Mouse (Mus musculus) layer of hippocampus, adult 2 months (tissue): Measurements from ENCODE around the gene Olfr1406. TPM values are rescaled to one million over a fixed set of nuclear protein-coding genes. Genes with fewer than 3 reads are reported as not detected.
"Not testable (repeated sequence)": the region's sequence is repeated elsewhere in the genome, so short reads cannot be mapped to it uniquely, and the experiment has no call there.

ENCODE experiments used
- DNase-seq, 2 experiments: peaks; one replicate each; pipeline ENCODE4 v3.0.0; 2022; ENCODE audit warnings: low spot score in 2 of 2
- H3K27ac ChIP-seq: fragments of 200-600 bp; 2 replicates; pipeline ENCODE4 v1.8.1; 2022
- H3K4me3 ChIP-seq: fragments of 200-600 bp; 2 replicates; pipeline ENCODE4 v1.8.1; 2022; ENCODE audit warnings: mild to moderate bottlenecking
- CTCF ChIP-seq: fragments of 200-600 bp; conservative IDR thresholded peaks from 2 replicates; pipeline ENCODE4 v1.8.1; 2022; ENCODE audit warnings: antibody characterized with exemption, mild to moderate bottlenecking, moderate library complexity
- long read RNA-seq, 2 experiments: library from polyadenylated mRNA; stranded (forward); transcript quantifications; one replicate each; pipeline ENCODE4 v2.0.0; 2021; ENCODE audit warnings: borderline mapping rate in 2 of 2
- total RNA-seq, 2 experiments: library from RNA; stranded (reverse); gene quantifications; 2 replicates each; pipeline ENCODE4 v1.2.3; 2021

Gene Olfr1406
- not detected for total RNA-seq
- long read RNA-seq, experiment 1, result 0 reads
- long read RNA-seq, experiment 2, result 0 reads

- Histone ChIP-seq H3K27ac (no peak within 1 kb of the TSS), H3K4me3 (no peak within 1 kb of the TSS)
- DNase-seq, result no peak
- no peak for TF ChIP-seq CTCF
Observed at GRCm38 (mm10) chr1:173190540-173190939, at the start of gene Olfr1406. TSS of gene Olfr1406 (minus strand) at chr1:173190640.

GRCm38 (mm10) chr1:173237004-173237403 lies 46.6 kb upstream of the Olfr1406 start:
- not testable (repeated sequence) for H3K4me3 ChIP-seq, H3K27ac ChIP-seq, DNase-seq

GRCm38 (mm10) chr1:173227081-173227480 lies 36.6 kb upstream of the Olfr1406 start, which contains the start of gene Fcer1a:
TSS of gene Fcer1a (minus strand) at chr1:173227214.
- DNase-seq, result no peak
- Histone ChIP-seq H3K4me3 (no peak within 1 kb of the TSS), H3K27ac (no peak within 1 kb of the TSS)
- TF ChIP-seq CTCF, result no peak

- H3K4me3 ChIP-seq, result no peak overlapping the region
- DNase-seq, result no peak
Observed at GRCm38 (mm10) chr1:173216481-173216880, 26.0 kb upstream of the Olfr1406 start.

DNA sequence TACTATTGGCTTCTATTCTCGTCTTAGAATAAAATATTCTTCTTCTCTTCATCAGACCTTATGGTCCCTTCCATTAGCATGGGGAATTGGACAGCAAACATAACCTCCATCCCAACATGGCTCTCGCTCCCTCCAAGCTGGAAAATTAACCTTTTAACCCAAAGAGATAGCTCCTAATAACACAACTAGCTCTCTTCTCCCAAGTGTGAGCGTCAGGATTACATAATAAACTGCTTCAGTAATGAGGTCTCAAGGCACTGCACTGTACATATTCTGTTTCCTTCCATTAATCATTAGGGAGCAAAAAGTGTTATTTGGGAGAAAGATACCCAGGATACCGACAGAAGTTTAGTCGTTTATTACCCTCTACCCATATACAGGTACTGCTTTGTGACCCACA lies 21.7 kb upstream of the Olfr1406 start, which contains the start of gene Olfr1404:
Olfr1404 (plus strand) TSS at position 301 of the 400 bp plus-strand sequence.
- Histone ChIP-seq H3K27ac (no peak within 1 kb of the TSS), H3K4me3 (no peak within 1 kb of the TSS)
- DNase-seq, result no peak
- TF ChIP-seq CTCF, result no peak

More at GRCm38 (mm10) chr1:173216481-173216880, 26.0 kb upstream of the Olfr1406 start:
- TF ChIP-seq CTCF, result no peak
- H3K27ac ChIP-seq, result no peak overlapping the region

GRCm38 (mm10) chr1:173197508-173197907 lies 7.1 kb upstream of the Olfr1406 start, which contains the start of gene Olfr218:
TSS of gene Olfr218 (plus strand) at chr1:173197808.
- H3K27ac ChIP-seq, result no peak within 1 kb of the TSS
- H3K4me3 ChIP-seq, result no peak within 1 kb of the TSS
- no peak for DNase-seq
- TF ChIP-seq CTCF, result no peak

DNA sequence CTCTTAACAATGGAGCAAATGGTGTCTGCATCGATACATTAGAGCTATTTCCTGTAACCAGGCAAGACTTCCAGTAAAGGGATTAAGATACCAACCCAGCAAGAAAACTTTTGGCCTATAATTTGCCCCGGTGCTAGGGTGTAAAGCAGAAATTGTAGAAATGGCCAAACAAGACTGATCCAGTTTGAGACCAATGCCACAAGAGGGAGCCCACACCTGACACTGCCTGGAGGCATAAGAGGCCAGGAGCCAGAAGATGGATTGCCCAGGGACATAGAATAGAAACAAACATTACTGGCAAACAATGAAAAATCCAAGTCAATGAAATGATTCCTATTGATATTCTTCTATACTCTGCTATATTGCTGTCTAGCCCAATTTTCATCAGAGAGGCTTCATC lies 5.9 kb upstream of the Olfr1406 start:
- DNase-seq, result no peak
- H3K4me3 ChIP-seq, result no peak overlapping the region
- TF ChIP-seq CTCF, result no peak

DNA sequence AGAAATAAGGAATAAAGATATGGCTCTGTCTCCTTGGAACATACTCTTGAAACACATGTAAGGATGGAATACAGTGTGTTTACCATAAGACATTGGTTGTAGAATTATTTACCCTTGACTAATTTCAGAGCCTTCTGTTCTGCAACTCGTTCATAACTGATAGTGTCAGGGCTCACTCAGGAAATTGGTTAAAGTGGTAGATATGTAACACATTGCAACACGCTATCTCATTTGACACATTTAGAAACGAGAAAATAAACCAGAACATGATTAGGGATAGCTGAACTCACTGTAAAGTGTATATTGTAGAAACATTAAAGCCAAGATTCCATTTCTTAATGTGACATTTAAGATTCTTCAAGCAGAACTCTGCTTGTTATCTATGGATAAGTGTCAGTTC lies 1.6 kb upstream of the Olfr1406 start:
- H3K27ac ChIP-seq, result no peak overlapping the region
- TF ChIP-seq CTCF, result no peak
- no peak overlapping the region for H3K4me3 ChIP-seq
- no peak for DNase-seq

More for the DNA sequence above, 5.9 kb upstream of the Olfr1406 start:
- H3K27ac ChIP-seq, result no peak overlapping the region

DNA sequence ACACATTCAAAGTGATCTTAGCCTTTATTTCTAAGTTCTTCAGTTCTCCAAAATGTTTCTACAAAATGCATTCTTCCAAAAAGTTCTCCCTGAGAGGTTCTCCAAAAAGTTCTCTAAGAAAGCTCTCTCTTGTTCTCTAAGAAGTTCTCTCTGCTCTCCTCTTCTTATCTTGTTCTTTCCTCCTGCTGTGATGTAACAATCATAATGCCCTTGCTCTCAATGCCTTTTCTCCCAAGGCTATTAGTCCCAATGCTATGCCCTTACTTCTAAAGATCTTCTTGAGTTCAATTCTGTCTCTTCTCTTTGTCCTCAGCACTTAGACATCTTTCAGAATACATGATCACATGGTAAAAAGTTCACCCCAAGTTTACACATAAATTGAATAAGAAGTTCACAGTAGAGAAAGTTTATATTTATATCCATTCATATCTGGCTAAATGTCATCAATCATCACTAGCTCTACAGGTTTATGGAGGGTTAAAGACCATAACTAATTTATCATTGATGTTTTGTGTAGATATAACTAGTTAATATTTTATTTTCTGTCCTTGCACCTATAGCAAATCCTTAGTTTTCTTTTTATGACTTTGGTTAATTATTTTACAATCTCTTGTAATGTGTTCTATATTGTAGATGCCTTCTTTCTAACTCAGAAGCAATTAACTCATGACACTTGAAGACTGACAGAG lies 16.1 kb downstream of the Olfr1406 start:
- Histone ChIP-seq H3K4me3 (no peak overlapping the region), H3K27ac (no peak overlapping the region)
- TF ChIP-seq CTCF, result no peak
- DNase-seq, result no peak

DNA sequence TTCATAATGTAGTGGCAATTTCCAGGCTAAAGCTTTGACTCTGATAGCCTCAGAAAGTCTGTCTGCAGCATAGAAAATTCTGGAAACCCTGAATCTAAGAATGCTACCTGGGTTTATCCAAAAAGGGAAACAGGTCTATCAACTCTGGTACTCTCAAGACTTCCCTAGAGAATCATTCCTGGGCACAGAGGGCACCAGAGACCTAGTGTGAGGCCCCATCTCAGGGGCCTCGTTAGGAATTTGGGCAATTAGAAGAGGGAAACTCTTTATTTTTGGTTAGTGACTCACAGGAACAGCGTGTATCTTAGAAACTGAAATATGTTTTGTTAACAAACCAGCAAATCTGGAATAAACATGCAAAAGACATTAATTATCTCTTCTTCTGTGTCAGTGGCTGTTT lies 53.2 kb downstream of the Olfr1406 start, which contains the start of gene Olfr1408:
Olfr1408 (minus strand) TSS at position 101 of the 400 bp plus-strand sequence.
- no peak within 1 kb of the TSS for H3K4me3 ChIP-seq
- DNase-seq, result no peak
- no peak within 1 kb of the TSS for H3K27ac ChIP-seq
- TF ChIP-seq CTCF, result no peak

Other genes with a start within 250 kb of the Olfr1406 start
- not detected for gene Olfr16, start 240.2 kb downstream of the Olfr1406 start, total RNA-seq
- gene Olfr1408, start 53.3 kb downstream of the Olfr1406 start, total RNA-seq, result not detected
- not detected for gene Olfr218, start 7.2 kb upstream of the Olfr1406 start, total RNA-seq
- not detected for gene Olfr1404, start 21.8 kb upstream of the Olfr1406 start, total RNA-seq
- not detected for gene Fcer1a, start 36.6 kb upstream of the Olfr1406 start, total RNA-seq
- not detected for gene Olfr418, start 75.4 kb upstream of the Olfr1406 start, total RNA-seq
- not detected for gene Mptx2, start 87.1 kb upstream of the Olfr1406 start, total RNA-seq
- gene Ackr1, start 143.1 kb upstream of the Olfr1406 start, total RNA-seq, result 10 to 100 TPM; 64.5 to 65.9 TPM
- 1 to 10 TPM; 2.0 to 3.7 TPM for gene Aim2, start 160.2 kb upstream of the Olfr1406 start, total RNA-seq
- 100 to 1,000 TPM; 394 to 402 TPM for gene Cadm3, start 177.1 kb upstream of the Olfr1406 start, total RNA-seq